In the genomic region with DNA sequence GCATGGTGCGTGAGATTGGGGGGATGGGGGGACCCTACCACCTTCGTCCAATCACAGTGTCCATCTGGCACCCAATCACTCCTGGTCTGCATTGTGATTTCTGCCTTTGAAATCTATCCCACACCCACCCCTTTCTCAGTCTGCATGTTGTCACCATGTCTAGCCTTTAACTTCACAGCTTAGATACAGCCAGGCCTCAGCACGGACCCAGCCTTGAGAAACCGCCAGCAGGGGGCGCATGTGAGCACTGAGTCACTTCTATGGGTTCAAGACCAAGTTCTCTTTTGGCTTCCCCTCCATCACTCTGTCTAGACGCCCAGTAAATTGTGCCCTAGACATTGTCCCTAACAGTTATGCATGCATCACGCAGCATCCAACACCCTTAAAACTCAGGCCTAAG, we compare ENCODE assay signal across 10 mouse cellular contexts. TPM values are rescaled to one million over a fixed set of nuclear protein-coding genes. Genes with fewer than 3 reads are reported as not detected.
DNase-seq lines count a peak whose midpoint lies in the region; ATAC-seq lines count a peak whose summit lies in the region.
"Had no signal": no experiment of that assay in that cellular context is flagged by ENCODE, and none has a peak within 500 bp of the region (broad histone marks: within the 10 kb centered on the region; RNA-seq: fewer than 3 reads in every experiment).

No protein-coding gene starts in this region.

- no peak overlapping the region for H3K9ac ChIP-seq in neural tube, embryonic 11.5 days (ENCODE audit: low read length)

- no peaks in the 10 kb centered on the region; the same call in 1 of the 2 replicates for H3K27me3 ChIP-seq in neural tube, embryonic 11.5 days (ENCODE audit: control insufficient read depth, insufficient read depth, low read length)

- no peak overlapping the region for H3K4me2 ChIP-seq in neural tube, embryonic 11.5 days (ENCODE audit: low read depth)

- no peaks in the 10 kb centered on the region; the same call in none of the 2 replicates for H3K36me3 ChIP-seq in neural tube, embryonic 11.5 days (ENCODE audit: control insufficient read depth, insufficient read depth, low read length)

- peak; percentile 75 for DNase-seq in layer of hippocampus, adult 11-12 months (ENCODE audit: low spot score)
- no peak for DNase-seq in layer of hippocampus, adult 9-11 months
- peak; percentile 72 to 79 for DNase-seq in CD8-positive naive resting alpha-beta T cell, adult 2 months (ENCODE audit: low read depth in 2 of 2, low spot score in 2 of 2)
- peak; percentile 89 for DNase-seq in adrenal gland, postnatal 14 days
- peak; percentile 72 for DNase-seq in kidney, postnatal 14 days
- peak; percentile 59 for DNase-seq in neural tube, embryonic 11.5 days (ENCODE audit: low spot score)

- no peak overlapping the region for H3K4me3 ChIP-seq in neural tube, embryonic 11.5 days (ENCODE audit: low read depth, low read length)
- H3K4me3 ChIP-seq: erythroblast, embryonic 14.5 days had no signal

- no peak overlapping the region for H3K27ac ChIP-seq in neural tube, embryonic 11.5 days (ENCODE audit: low read depth, low read length)
- H3K27ac ChIP-seq: macrophage had no signal

- WGBS in neural tube, embryonic 11.5 days, result 42% methylated on average over 7 of the region's 7 CpGs

- no peaks in the 10 kb centered on the region for H3K9me3 ChIP-seq in neural tube, embryonic 11.5 days (ENCODE audit: control insufficient read depth, low read length)

- H3K4me1 ChIP-seq in neural tube, embryonic 11.5 days (ENCODE audit: control insufficient read depth, insufficient read depth, low read length), result peaks cover 8% of the 10 kb centered on the region; the same call in 1 of the 2 replicates

- ATAC-seq in erythroblast, adult 5-6 weeks (replicated peaks; ENCODE audit: low FRiP score, poor library complexity, severe bottlenecking), result peak; percentile 58; the same call in 1 of the 2 replicates
- no peak for ATAC-seq in neural tube, embryonic 11.5 days (ENCODE audit: insufficient read depth, low FRiP score, low TSS enrichment)
- no peak for ATAC-seq in frontal cortex, adult (ENCODE audit: low TSS enrichment)

RNA-seq across cellular contexts. Expression of gene Sema6b, which starts 8.3 kb away (rescaled TPM):
- total RNA-seq in adrenal gland, postnatal 14 days (2021), result 11.9 and 15.2 TPM in 2 replicates
- total RNA-seq in erythroblast, adult 5-6 weeks (2015; ENCODE audit: low replicate concordance), result 0.19 TPM in 1 of 2 replicates, not detected in the other
- 0.56 and 1.4 TPM in 2 replicates for total RNA-seq in erythroblast, adult 5-6 weeks (2017; ENCODE audit: low replicate concordance)
- polyA plus RNA-seq in neural tube, embryonic 11.5 days (2014; fragmentation: Nextera tagmentation; extraction: Ambion mirVana), result 3.9 and 4.3 TPM in 2 replicates

RNA-seq across cellular contexts. Expression of gene Lrg1, which starts 10.0 kb away (rescaled TPM):
- total RNA-seq in adrenal gland, postnatal 14 days (2021), result 58.3 and 63.2 TPM in 2 replicates
- 6.7 and 9.4 TPM in 2 replicates for total RNA-seq in erythroblast, adult 5-6 weeks (2015; ENCODE audit: low replicate concordance)
- 4.5 and 11.8 TPM in 2 replicates for total RNA-seq in erythroblast, adult 5-6 weeks (2017; ENCODE audit: low replicate concordance)
- polyA plus RNA-seq in neural tube, embryonic 11.5 days (2014; fragmentation: Nextera tagmentation; extraction: Ambion mirVana), result not detected in 2 replicates

RNA-seq across cellular contexts. Expression of gene Plin5, which starts 14.4 kb away (rescaled TPM):
- 91.4 and 109 TPM in 2 replicates for total RNA-seq in adrenal gland, postnatal 14 days (2021)
- 0.58 TPM in 1 of 2 replicates, not detected in the other for total RNA-seq in erythroblast, adult 5-6 weeks (2015; ENCODE audit: low replicate concordance)
- 0.60 and 0.98 TPM in 2 replicates for total RNA-seq in erythroblast, adult 5-6 weeks (2017; ENCODE audit: low replicate concordance)
- 0.16 and 0.23 TPM in 2 replicates for polyA plus RNA-seq in neural tube, embryonic 11.5 days (2014; fragmentation: Nextera tagmentation; extraction: Ambion mirVana)
- polyA plus RNA-seq: erythroblast, embryonic 14.5 days; macrophage had no signal

RNA-seq across cellular contexts. Expression of gene Plin4, which starts 22.2 kb away (rescaled TPM):
- total RNA-seq in adrenal gland, postnatal 14 days (2021), result 76.6 and 87.5 TPM in 2 replicates
- not detected in 2 replicates for total RNA-seq in erythroblast, adult 5-6 weeks (2015; ENCODE audit: low replicate concordance)
- total RNA-seq in erythroblast, adult 5-6 weeks (2017; ENCODE audit: low replicate concordance), result not detected in 2 replicates
- 0.13 TPM in 1 of 2 replicates, not detected in the other for polyA plus RNA-seq in neural tube, embryonic 11.5 days (2014; fragmentation: Nextera tagmentation; extraction: Ambion mirVana)
- polyA plus RNA-seq: erythroblast, embryonic 14.5 days; macrophage had no signal

RNA-seq across cellular contexts. Expression of gene Tnfaip8l1, which starts 30.5 kb away (rescaled TPM):
- 8.2 and 8.6 TPM in 2 replicates for total RNA-seq in adrenal gland, postnatal 14 days (2021)
- 0.38 and 0.84 TPM in 2 replicates for total RNA-seq in erythroblast, adult 5-6 weeks (2015; ENCODE audit: low replicate concordance)
- total RNA-seq in erythroblast, adult 5-6 weeks (2017; ENCODE audit: low replicate concordance), result 0.28 TPM in 1 of 2 replicates, not detected in the other
- 10.2 and 11.0 TPM in 2 replicates for polyA plus RNA-seq in neural tube, embryonic 11.5 days (2014; fragmentation: Nextera tagmentation; extraction: Ambion mirVana)

Comparison
In these comparisons a context has a peak if more than half of its experiments do, and no peak if none do; other contexts are left out.
1. RNA of gene Plin5, which starts 14.4 kb away (total RNA-seq): 91.4 to 109 TPM in adrenal gland, postnatal 14 days; 0.58 to 0.98 TPM in erythroblast, adult 5-6 weeks; every median in the first group is over 10 times any median in the second.